Mouse (Mus musculus): ENCODE data around the gene Fam19a4. TPM values are rescaled to one million over a fixed set of nuclear protein-coding genes. Genes with fewer than 3 reads are reported as not detected.

The Fam19a4 gene
- 0.06 TPM in 1 of 2 replicates, not detected in the other for polyA plus RNA-seq (2012; rRNA removed; ENCODE audit: low replicate concordance)

DNA sequence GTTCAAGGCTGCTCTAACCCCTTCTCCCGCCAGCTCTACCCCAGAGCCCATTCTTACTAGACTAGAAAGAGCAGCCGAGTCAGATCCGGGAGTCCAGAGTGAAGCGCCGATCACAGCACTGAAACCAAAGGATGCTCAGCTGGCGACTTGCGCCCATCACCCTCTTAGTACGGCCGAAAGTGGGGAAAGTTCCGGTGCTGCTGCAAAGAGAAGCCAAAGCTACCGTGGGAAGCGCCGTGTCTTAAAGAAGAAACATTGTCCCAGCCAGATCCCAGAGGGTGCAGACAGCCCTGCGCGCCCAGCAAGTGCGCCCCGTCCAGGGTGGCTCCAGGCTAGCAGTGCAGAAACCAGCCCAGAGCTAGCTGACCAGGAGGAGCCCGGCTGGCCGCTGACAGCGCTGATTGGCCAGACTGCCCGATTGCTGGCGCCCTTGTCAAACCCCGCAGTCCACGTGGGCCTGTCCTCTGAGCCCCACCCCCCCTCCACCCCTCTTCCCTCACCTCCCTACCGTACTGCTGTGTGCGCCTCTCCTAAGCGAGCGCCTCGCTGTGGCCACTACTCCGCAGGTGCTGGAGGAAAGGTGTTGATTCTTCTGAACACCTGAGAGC, at the start of gene Fam19a4:
Gene Fam19a4, minus strand, starts transcription at position 340 of the 608 bp plus-strand sequence.

Other genes with a start within 250 kb of the Fam19a4 start
- 20.5 and 34.8 TPM in 2 replicates for gene Eogt, start 88.8 kb upstream of the Fam19a4 start, polyA plus RNA-seq (2012; rRNA removed; ENCODE audit: low replicate concordance)
- gene Tmf1, start 118.7 kb upstream of the Fam19a4 start, polyA plus RNA-seq (2012; rRNA removed; ENCODE audit: low replicate concordance): 3.2 and 5.1 TPM in 2 replicates
- gene Uba3, start 145.2 kb upstream of the Fam19a4 start, polyA plus RNA-seq (2012; rRNA removed; ENCODE audit: low replicate concordance): 21.1 and 23.7 TPM in 2 replicates
- 90.5 and 105 TPM in 2 replicates for gene Arl6ip5, start 150.3 kb upstream of the Fam19a4 start, polyA plus RNA-seq (2012; rRNA removed; ENCODE audit: low replicate concordance)
- gene Lmod3, start 192.3 kb upstream of the Fam19a4 start, polyA plus RNA-seq (2012; rRNA removed; ENCODE audit: low replicate concordance): 0.10 and 0.13 TPM in 2 replicates